Mouse (Mus musculus) ES-E14 (cell line): Measurements from ENCODE around the gene Pcbp3.

ENCODE experiments used
- CHD2 ChIP-seq: IDR thresholded peaks from 2 replicates; pipeline ENCODE4 v1.6.1; 2014; ENCODE audit warnings: mild to moderate bottlenecking, low read depth, low read length, inconsistent platforms
- HCFC1 ChIP-seq: IDR thresholded peaks from 2 replicates; pipeline ENCODE4 v1.6.1; 2012; ENCODE audit warnings: low read length, inconsistent platforms, borderline replicate concordance; ENCODE audit not compliant: insufficient read depth
- MAFK ChIP-seq: IDR thresholded peaks from 2 replicates; pipeline ENCODE4 v1.6.1; 2014; ENCODE audit warnings: mild to moderate bottlenecking, low read depth, low read length, inconsistent platforms; ENCODE audit not compliant: insufficient read depth
- ZC3H11A ChIP-seq: IDR thresholded peaks from 2 replicates; pipeline ENCODE4 v1.6.1; 2012; ENCODE audit warnings: low read depth, mild to moderate bottlenecking, inconsistent platforms, low read length, borderline replicate concordance
- ZNF384 ChIP-seq: IDR thresholded peaks from 2 replicates; pipeline ENCODE4 v1.6.1; 2012; ENCODE audit warnings: low read depth, low read length, inconsistent platforms

- TF ChIP-seq ZNF384 (no peak), HCFC1 (no peak), MAFK (no peak), CHD2 (no peak), ZC3H11A (no peak)
Observed at GRCm38 (mm10) chr10:76733677-76734068, 228.0 kb downstream of the Pcbp3 start.
